Mouse (Mus musculus) midbrain, postnatal 0 days (tissue): ENCODE data around the gene Il17c. TPM values are rescaled to one million over a fixed set of nuclear protein-coding genes. Genes with fewer than 3 reads are reported as not detected.

Experiments
- ATAC-seq: fragments of 200-750 bp; cut with Nextera tagmentation; 2 replicates; pipeline ENCODE4 v1.8.0; 2017; ENCODE audit warnings: moderate number of reproducible peaks, mild to moderate bottlenecking, moderate TSS enrichment, moderate library complexity; ENCODE audit not compliant: low FRiP score
- DNase-seq: peaks from one replicate; pipeline ENCODE4 v3.0.0-alpha.2; 2015; ENCODE audit warnings: low spot score
- H3K27ac ChIP-seq: fragments of 300-500 bp; sonication (generic); 2 replicates; pipeline ENCODE4 v1.5.1; 2014; ENCODE audit warnings: low read depth, mild to moderate bottlenecking, low read length, mixed read lengths
- H3K27me3 ChIP-seq: fragments of 300-500 bp; sonication (generic); 2 replicates; pipeline ENCODE4 v1.6.1; 2014; ENCODE audit warnings: low read length, control low read depth, mixed read lengths; ENCODE audit not compliant: insufficient read depth
- H3K36me3 ChIP-seq: fragments of 300-500 bp; sonication (generic); 2 replicates; pipeline ENCODE4 v1.6.1; 2014; ENCODE audit warnings: low read length, control low read depth, mixed read lengths; ENCODE audit not compliant: insufficient read depth
- H3K4me1 ChIP-seq: fragments of 300-500 bp; sonication (generic); 2 replicates; pipeline ENCODE4 v1.6.1; 2014; ENCODE audit warnings: mild to moderate bottlenecking, control low read depth, antibody characterized with exemption, low read length, mixed read lengths; ENCODE audit not compliant: insufficient read depth
- H3K4me2 ChIP-seq: fragments of 300-500 bp; sonication (generic); 2 replicates; pipeline ENCODE4 v1.6.1; 2014; ENCODE audit warnings: low read depth, mild to moderate bottlenecking, low read length, mixed read lengths; ENCODE audit not compliant: poor library complexity, severe bottlenecking
- H3K4me3 ChIP-seq: fragments of 300-500 bp; sonication (generic); 2 replicates; pipeline ENCODE4 v1.5.1; 2014; ENCODE audit warnings: low read depth, mild to moderate bottlenecking, low read length, moderate library complexity
- H3K9ac ChIP-seq: fragments of 300-500 bp; sonication (generic); replicated peaks from 2 replicates; pipeline ENCODE4 v1.6.1; 2014; ENCODE audit warnings: mild to moderate bottlenecking, low read length, moderate library complexity, mixed read lengths; ENCODE audit not compliant: poor library complexity, severe bottlenecking
- H3K9me3 ChIP-seq: fragments of 300-500 bp; sonication (generic); 2 replicates; pipeline ENCODE4 v1.6.1; 2016; ENCODE audit warnings: low read length, control low read depth
- CTCF ChIP-seq: IDR thresholded peaks from 2 replicates; pipeline ENCODE4 v1.5.1; 2016; ENCODE audit warnings: antibody characterized with exemption, mild to moderate bottlenecking
- WGBS: fragments of 180-500 bp; shearing (Covaris S2); extraction: QIAGEN DNeasy Blood & Tissue Kit; methylation state at CpG from one replicate; pipeline ENCODE4 v1.1.7; 2014; 5-methylcytosine and 5-hydroxymethylcytosine counted together
- polyA plus RNA-seq: library from polyadenylated mRNA; unstranded; fragments of >200 nt; fragmentation: Nextera tagmentation; extraction: Ambion mirVana; gene quantifications from 2 replicates; pipeline ENCODE4 v1.2.1, GENCODE M21; 2015
- total RNA-seq: library from RNA; depleted of rRNA; stranded (reverse); fragments of >200 nt; gene quantifications from 2 replicates; pipeline ENCODE4 v1.2.3, GENCODE M21; 2014

Il17c gene
- total and polyA plus RNA-seq, 2 experiments from 2014 or later = 0.37 TPM; not detected in 1

- H3K4me3 ChIP-seq = no peak overlapping the region
- H3K27me3 ChIP-seq = peaks cover 38% of the 10 kb centered on the region
- H3K36me3 ChIP-seq = no peaks in the 10 kb centered on the region
- H3K9ac ChIP-seq = no peak overlapping the region
- no peak overlapping the region for H3K27ac ChIP-seq
- no peak overlapping the region for H3K4me2 ChIP-seq
- peaks cover 6% of the 10 kb centered on the region; the same call in 1 of the 2 replicates for H3K4me1 ChIP-seq
- peak; percentile 50 for TF ChIP-seq CTCF
- DNase-seq = no peak
- ATAC-seq = no peak
- H3K9me3 ChIP-seq = no peaks in the 10 kb centered on the region
- 63% methylated on average over 6 of the region's 6 CpGs for WGBS
Measured at GRCm38 (mm10) chr8:122459218-122459900, 37.5 kb downstream of the Il17c start.

DNA sequence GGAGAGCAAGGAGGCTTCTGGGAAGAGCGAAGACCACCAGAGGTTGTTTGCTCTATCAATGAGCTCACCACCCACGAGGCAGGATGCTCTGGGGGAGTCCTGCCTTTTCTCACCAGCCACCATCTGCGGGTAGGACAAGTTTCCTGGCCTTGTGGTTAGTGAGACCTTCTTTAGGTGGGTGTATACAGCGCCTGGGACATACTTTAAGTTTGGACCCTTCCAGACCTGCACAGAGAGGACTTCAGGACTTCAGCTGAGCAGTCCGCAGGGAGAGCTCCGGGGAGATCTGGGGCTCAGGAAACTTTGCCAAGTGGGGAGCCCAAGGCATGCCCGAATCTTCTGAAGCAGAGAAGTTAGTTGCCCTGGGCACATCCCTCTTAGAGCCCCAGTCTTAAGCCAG, 38.2 kb downstream of the Il17c start:
- Histone ChIP-seq H3K9ac (no peak overlapping the region), H3K27ac (no peak overlapping the region), H3K4me2 (peak overlapping the region; percentile 87), H3K36me3 (no peaks in the 10 kb centered on the region; the same call in 1 of the 2 replicates), H3K9me3 (no peaks in the 10 kb centered on the region), H3K4me1 (peaks cover 6% of the 10 kb centered on the region; the same call in 1 of the 2 replicates), H3K4me3 (peak overlapping the region; percentile 40), H3K27me3 (peaks cover 38% of the 10 kb centered on the region)
- ATAC-seq (no peak), DNase-seq (no peak)
- WGBS = 36% methylated on average over 7 of the region's 7 CpGs
- no peak for TF ChIP-seq CTCF

DNA sequence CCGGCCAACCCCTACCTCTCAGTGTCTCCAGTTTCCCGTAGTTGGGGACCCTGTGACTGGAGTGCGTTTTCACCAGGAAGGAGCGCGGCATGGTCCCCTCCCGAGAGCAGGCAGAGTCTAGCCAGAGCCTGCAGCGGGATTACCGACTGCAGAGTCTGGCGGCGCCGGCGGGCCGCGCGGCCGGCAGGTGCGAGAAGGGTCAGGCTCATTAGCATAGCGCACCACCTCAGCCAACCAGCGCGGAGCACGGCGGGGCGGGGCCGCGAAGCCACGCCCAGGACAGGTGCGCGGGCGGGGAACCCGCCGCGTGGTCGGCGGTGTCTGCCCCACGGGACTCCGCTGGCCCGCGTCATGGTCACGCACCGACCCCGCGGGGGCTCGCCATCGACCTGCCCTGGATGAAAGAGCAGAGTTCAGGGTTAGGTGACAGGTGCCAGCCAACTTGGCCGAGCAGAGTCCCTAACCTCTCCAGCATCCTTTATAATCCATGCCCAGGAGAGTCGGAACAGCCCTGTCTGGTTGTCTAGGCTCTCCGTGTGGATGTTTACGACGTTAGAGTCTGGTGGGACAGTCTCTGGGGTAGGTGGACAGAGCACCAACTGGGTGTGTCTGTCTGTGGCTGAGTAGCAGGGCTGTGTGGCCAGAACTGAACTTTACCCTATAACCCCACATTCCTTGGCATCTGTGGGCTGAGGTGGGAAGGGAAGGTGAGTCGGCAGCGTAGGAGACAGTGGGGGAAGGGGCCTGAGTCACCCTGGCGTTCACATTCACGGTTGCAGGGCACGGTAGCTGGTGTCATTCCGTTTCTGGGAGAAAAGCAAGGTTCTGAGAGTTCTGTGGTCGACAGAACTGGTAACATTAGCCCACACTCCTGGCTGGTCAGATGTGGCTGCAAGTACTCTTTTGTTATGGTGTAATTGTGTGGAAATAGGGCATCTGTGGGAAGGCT, 39.0 kb downstream of the Il17c start, which contains the start of gene Snai3:
Gene Snai3, minus strand, starts transcription at position 210 of the 949 bp plus-strand sequence.
- peak within 1 kb of the TSS; percentile 39; the same call in 1 of the 2 replicates for H3K9ac ChIP-seq
- H3K36me3 ChIP-seq = peaks cover 7% of the 10 kb centered on the region
- WGBS = 4% methylated on average over 56 of the region's 56 CpGs
- no peak for TF ChIP-seq CTCF
- ATAC-seq = peak; percentile 45; the same call in 1 of the 2 replicates
- H3K27me3 ChIP-seq = peaks cover 38% of the 10 kb centered on the region
- H3K9me3 ChIP-seq = no peaks in the 10 kb centered on the region
- H3K27ac ChIP-seq = no peak within 1 kb of the TSS
- peaks cover 6% of the 10 kb centered on the region; the same call in 1 of the 2 replicates for H3K4me1 ChIP-seq
- H3K4me3 ChIP-seq = peak within 1 kb of the TSS; percentile 40
- peak within 1 kb of the TSS; percentile 87 for H3K4me2 ChIP-seq
- peak; percentile 6 for DNase-seq

DNA sequence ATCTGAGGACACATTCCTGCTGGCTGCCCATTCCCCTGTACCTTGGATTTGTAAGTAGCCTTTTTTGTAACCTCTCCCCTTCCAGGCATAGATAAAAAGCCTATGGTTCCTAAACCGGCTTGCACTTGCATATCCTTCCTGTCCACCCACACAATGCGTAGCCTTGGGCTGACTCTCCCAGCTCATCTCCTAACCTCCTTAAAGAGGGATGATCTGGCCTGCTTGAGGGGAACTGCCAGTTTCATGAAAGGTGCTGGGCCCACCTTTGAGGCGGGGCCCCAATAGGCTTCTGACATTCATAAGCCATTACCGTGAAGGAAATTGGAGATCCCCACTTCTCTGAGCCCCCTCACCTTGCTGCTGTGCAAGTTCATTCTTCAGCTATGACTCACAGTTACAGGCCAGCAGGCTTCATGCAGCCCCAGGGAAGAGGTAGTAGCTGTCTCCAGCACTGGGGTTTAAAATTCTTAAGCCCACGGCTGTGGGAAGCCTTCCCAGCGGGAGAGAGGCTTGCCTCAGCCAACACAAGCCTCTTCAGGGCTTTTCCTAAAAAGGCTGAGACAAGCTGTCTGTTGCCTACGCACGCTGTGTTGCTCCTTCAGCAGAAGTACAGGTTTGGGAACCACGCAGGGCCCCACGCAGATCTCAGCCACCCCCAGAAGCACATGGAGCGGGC, 39.8 kb downstream of the Il17c start:
- Histone ChIP-seq H3K27ac (no peak overlapping the region), H3K9me3 (no peaks in the 10 kb centered on the region), H3K27me3 (peaks cover 38% of the 10 kb centered on the region), H3K9ac (no peak overlapping the region), H3K4me2 (no peak overlapping the region), H3K4me3 (no peak overlapping the region), H3K4me1 (peaks cover 6% of the 10 kb centered on the region; the same call in 1 of the 2 replicates), H3K36me3 (peaks cover 11% of the 10 kb centered on the region)
- no peak for DNase-seq
- no peak for TF ChIP-seq CTCF
- no peak for ATAC-seq
- WGBS = 49% methylated on average over 11 of the region's 11 CpGs

GRCm38 (mm10) chr8:122462510-122462909, 40.7 kb downstream of the Il17c start:
- no peak for ATAC-seq
- TF ChIP-seq CTCF = no peak
- WGBS = 69% methylated on average over 8 of the region's 8 CpGs
- no peak overlapping the region for H3K4me2 ChIP-seq
- H3K4me1 ChIP-seq = peaks cover 6% of the 10 kb centered on the region; the same call in 1 of the 2 replicates
- H3K27ac ChIP-seq = no peak overlapping the region
- DNase-seq = no peak
- H3K36me3 ChIP-seq = peaks cover 19% of the 10 kb centered on the region
- no peaks in the 10 kb centered on the region for H3K9me3 ChIP-seq
- no peak overlapping the region for H3K9ac ChIP-seq
- no peak overlapping the region for H3K4me3 ChIP-seq
- H3K27me3 ChIP-seq = peaks cover 38% of the 10 kb centered on the region
